Mouse (Mus musculus) embryonic facial prominence, embryonic 14.5 days (tissue): Measurements from ENCODE around the gene Jpt1. TPM values are rescaled to one million over a fixed set of nuclear protein-coding genes. Genes with fewer than 3 reads are reported as not detected.
"Not testable (repeated sequence)": the region's sequence is repeated elsewhere in the genome, so short reads cannot be mapped to it uniquely, and the experiment has no call there.

Source experiments
- ATAC-seq: fragments of 200-750 bp; cut with Nextera tagmentation; 2 replicates; pipeline ENCODE4 v1.8.0; 2017; ENCODE audit warnings: low read depth, moderate number of reproducible peaks, moderate TSS enrichment
- DNase-seq: peaks from one replicate; pipeline ENCODE4 v3.0.0-alpha.2; 2015; ENCODE audit warnings: low spot score
- H3K27ac ChIP-seq: fragments of 300-500 bp; sonication (generic); replicated peaks from 2 replicates; pipeline ENCODE4 v1.5.1; 2014; ENCODE audit warnings: low read depth, mild to moderate bottlenecking, low read length, moderate library complexity
- H3K27me3 ChIP-seq: fragments of 300-500 bp; sonication (generic); replicated peaks from 2 replicates; pipeline ENCODE4 v1.6.1; 2014; ENCODE audit warnings: low read length; ENCODE audit not compliant: control insufficient read depth, insufficient read depth
- H3K36me3 ChIP-seq: fragments of 300-500 bp; sonication (generic); 2 replicates; pipeline ENCODE4 v1.6.1; 2014; ENCODE audit warnings: low read length, mixed read lengths; ENCODE audit not compliant: control insufficient read depth, insufficient read depth
- H3K4me1 ChIP-seq: fragments of 300-500 bp; sonication (generic); 2 replicates; pipeline ENCODE4 v1.6.1; 2014; ENCODE audit warnings: antibody characterized with exemption, low read length; ENCODE audit not compliant: control insufficient read depth, insufficient read depth
- H3K4me2 ChIP-seq: fragments of 300-500 bp; sonication (generic); 2 replicates; pipeline ENCODE4 v1.6.1; 2014; ENCODE audit warnings: low read depth, mild to moderate bottlenecking, low read length, moderate library complexity, mixed read lengths
- H3K4me3 ChIP-seq: fragments of 300-500 bp; sonication (generic); 2 replicates; pipeline ENCODE4 v1.5.1; 2014; ENCODE audit warnings: low read depth, mild to moderate bottlenecking, low read length
- H3K9ac ChIP-seq: fragments of 300-500 bp; sonication (generic); 2 replicates; pipeline ENCODE4 v1.6.1; 2014; ENCODE audit warnings: low read depth, mild to moderate bottlenecking, low read length, moderate library complexity, mixed read lengths
- H3K9me3 ChIP-seq: fragments of 300-500 bp; sonication (generic); 2 replicates; pipeline ENCODE4 v1.6.1; 2016; ENCODE audit warnings: low read length; ENCODE audit not compliant: control insufficient read depth
- WGBS: fragments of 180-500 bp; shearing (Covaris S2); extraction: QIAGEN DNeasy Blood & Tissue Kit; methylation state at CpG from one replicate; pipeline ENCODE4 v1.1.7; 2014; 5-methylcytosine and 5-hydroxymethylcytosine counted together
- polyA plus RNA-seq: library from polyadenylated mRNA; unstranded; fragments of >200 nt; fragmentation: Nextera tagmentation; extraction: Ambion mirVana; gene quantifications from 2 replicates; pipeline ENCODE4 v1.2.1, GENCODE M21; 2014

Jpt1 gene
- polyA plus RNA-seq, 1 experiment from 2014 or later, result 576 TPM

GRCm38 (mm10) chr11:115535401-115536037, 21.3 kb upstream of the Jpt1 start:
- no peaks in the 10 kb centered on the region for H3K27me3 ChIP-seq
- peaks cover 16% of the 10 kb centered on the region; the same call in 1 of the 2 replicates for H3K4me1 ChIP-seq
- peak overlapping the region; percentile 88 for H3K4me2 ChIP-seq
- peak; percentile 80 for DNase-seq
- under 1% methylated on average over 24 of the region's 84 CpGs for WGBS
- peaks cover 38% of the 10 kb centered on the region for H3K36me3 ChIP-seq
- peak; percentile 78 for ATAC-seq
- peak overlapping the region; percentile 96 for H3K9ac ChIP-seq
- no peaks in the 10 kb centered on the region for H3K9me3 ChIP-seq
- peak overlapping the region; percentile 93 for H3K4me3 ChIP-seq
- peak overlapping the region; percentile 100 for H3K27ac ChIP-seq

- Histone ChIP-seq H3K27ac (peak overlapping the region; percentile 100), H3K9ac (peak overlapping the region; percentile 96), H3K4me3 (peak overlapping the region; percentile 93), H3K9me3 (no peaks in the 10 kb centered on the region), H3K36me3 (peaks cover 45% of the 10 kb centered on the region), H3K27me3 (no peaks in the 10 kb centered on the region), H3K4me2 (peak overlapping the region; percentile 88), H3K4me1 (peaks cover 16% of the 10 kb centered on the region; the same call in 1 of the 2 replicates)
- ATAC-seq, result no peak
- DNase-seq, result no peak
- 5% methylated on average over 11 of the region's 11 CpGs for WGBS
Measured at GRCm38 (mm10) chr11:115534759-115535371, 20.7 kb upstream of the Jpt1 start.

GRCm38 (mm10) chr11:115526446-115526845, 12.3 kb upstream of the Jpt1 start:
- not testable (repeated sequence) for H3K9me3 ChIP-seq, ATAC-seq, H3K4me2 ChIP-seq, DNase-seq, H3K4me3 ChIP-seq, H3K9ac ChIP-seq, H3K27me3 ChIP-seq, H3K27ac ChIP-seq, H3K4me1 ChIP-seq
- peaks cover 82% of the 10 kb centered on the region for H3K36me3 ChIP-seq
- WGBS, result 78% methylated on average over 3 of the region's 3 CpGs

GRCm38 (mm10) chr11:115522703-115523102, 8.5 kb upstream of the Jpt1 start:
- ATAC-seq, result no peak
- 76% methylated on average over 2 of the region's 2 CpGs for WGBS
- H3K4me3 ChIP-seq, result no peak overlapping the region
- H3K9me3 ChIP-seq, result no peaks in the 10 kb centered on the region
- H3K4me1 ChIP-seq, result no peaks in the 10 kb centered on the region
- H3K27me3 ChIP-seq, result no peaks in the 10 kb centered on the region
- no peak overlapping the region for H3K27ac ChIP-seq
- no peak for DNase-seq
- H3K4me2 ChIP-seq, result no peak overlapping the region
- peaks cover 54% of the 10 kb centered on the region for H3K36me3 ChIP-seq
- H3K9ac ChIP-seq, result no peak overlapping the region

GRCm38 (mm10) chr11:115522238-115522637, 8.1 kb upstream of the Jpt1 start:
- no peaks in the 10 kb centered on the region for H3K4me1 ChIP-seq

GRCm38 (mm10) chr11:115521080-115521479, 6.9 kb upstream of the Jpt1 start:
- peaks cover 38% of the 10 kb centered on the region for H3K36me3 ChIP-seq
- no peaks in the 10 kb centered on the region for H3K9me3 ChIP-seq
- DNase-seq (no peak), ATAC-seq (no peak)
- no peak overlapping the region for H3K4me3 ChIP-seq
- H3K4me1 ChIP-seq, result no peaks in the 10 kb centered on the region
- no peak overlapping the region for H3K27ac ChIP-seq
- no peak overlapping the region for H3K4me2 ChIP-seq
- no peak overlapping the region for H3K9ac ChIP-seq
- no peaks in the 10 kb centered on the region for H3K27me3 ChIP-seq
- 84% methylated on average over 4 of the region's 4 CpGs for WGBS

More at GRCm38 (mm10) chr11:115522238-115522637, 8.1 kb upstream of the Jpt1 start:
- ATAC-seq (peak; percentile 23; the same call in 1 of the 2 replicates), DNase-seq (no peak)
- 93% methylated on average over 2 of the region's 2 CpGs for WGBS
- no peak overlapping the region for H3K9ac ChIP-seq
- no peak overlapping the region for H3K4me3 ChIP-seq
- H3K4me2 ChIP-seq, result no peak overlapping the region
- no peak overlapping the region for H3K27ac ChIP-seq
- H3K9me3 ChIP-seq, result no peaks in the 10 kb centered on the region
- peaks cover 50% of the 10 kb centered on the region for H3K36me3 ChIP-seq
- H3K27me3 ChIP-seq, result no peaks in the 10 kb centered on the region

GRCm38 (mm10) chr11:115520218-115520617, 6.0 kb upstream of the Jpt1 start:
- no peak overlapping the region for H3K4me2 ChIP-seq
- peaks cover 29% of the 10 kb centered on the region for H3K36me3 ChIP-seq
- H3K4me1 ChIP-seq, result no peaks in the 10 kb centered on the region
- no peaks in the 10 kb centered on the region for H3K9me3 ChIP-seq
- 74% methylated on average over 2 of the region's 2 CpGs for WGBS
- DNase-seq (no peak), ATAC-seq (no peak)
- H3K27me3 ChIP-seq, result no peaks in the 10 kb centered on the region
- H3K9ac ChIP-seq, result no peak overlapping the region
- H3K4me3 ChIP-seq, result no peak overlapping the region
- no peak overlapping the region for H3K27ac ChIP-seq

- DNase-seq (no peak), ATAC-seq (no peak)
- Histone ChIP-seq H3K27ac (no peak overlapping the region), H3K4me3 (no peak overlapping the region), H3K36me3 (peaks cover 23% of the 10 kb centered on the region), H3K4me1 (no peaks in the 10 kb centered on the region), H3K4me2 (no peak overlapping the region), H3K9me3 (no peaks in the 10 kb centered on the region), H3K9ac (no peak overlapping the region), H3K27me3 (no peaks in the 10 kb centered on the region)
- WGBS, result 79% methylated on average over 3 of the region's 3 CpGs
Measured at GRCm38 (mm10) chr11:115519581-115519980, 5.4 kb upstream of the Jpt1 start.

- WGBS, result 64% methylated on average over 9 of the region's 9 CpGs
Measured at GRCm38 (mm10) chr11:115518693-115519092, 4.5 kb upstream of the Jpt1 start.

More at GRCm38 (mm10) chr11:115518693-115519092, 4.5 kb upstream of the Jpt1 start:
- Histone ChIP-seq H3K9me3 (no peaks in the 10 kb centered on the region), H3K27ac (no peak overlapping the region), H3K27me3 (no peaks in the 10 kb centered on the region), H3K36me3 (peaks cover 14% of the 10 kb centered on the region), H3K4me2 (no peak overlapping the region), H3K4me1 (no peaks in the 10 kb centered on the region), H3K9ac (no peak overlapping the region), H3K4me3 (no peak overlapping the region)
- DNase-seq (no peak), ATAC-seq (no peak)
